12 mouse cellular contexts compared by ENCODE assay signal in the genomic region with DNA sequence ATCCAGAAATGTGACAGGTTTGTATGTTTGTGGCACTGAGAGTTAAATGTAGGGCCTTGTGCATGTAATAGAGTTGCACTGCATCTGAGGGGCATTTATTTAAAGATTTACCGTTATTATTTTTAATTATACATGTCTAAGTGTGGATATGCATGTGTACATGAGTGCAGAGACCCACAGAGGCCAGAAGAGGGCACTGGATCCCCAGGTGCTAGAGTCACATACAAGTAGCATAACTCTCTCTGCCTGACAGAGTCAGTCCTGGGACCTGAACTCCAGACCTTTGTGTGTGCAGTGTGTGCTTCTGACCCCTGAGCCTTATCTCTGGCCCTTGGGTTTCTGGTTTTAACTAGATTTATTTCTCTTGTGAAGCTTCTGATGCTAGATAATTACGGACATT. TPM values are rescaled to one million over a fixed set of nuclear protein-coding genes. Genes with fewer than 3 reads are reported as not detected.
A peak's percentile ranks its signal among the peaks of the same experiment; 100 is the strongest.
DNase-seq lines count a peak whose midpoint lies in the region; ATAC-seq and TF ChIP-seq lines count a peak whose summit lies in the region.
"Had no signal": no experiment of that assay in that cellular context is flagged by ENCODE, and none has a peak within 500 bp of the region (broad histone marks: within the 10 kb centered on the region; RNA-seq: fewer than 3 reads in every experiment).

No protein-coding gene starts in this region.

- no peak overlapping the region for H3K4me3 ChIP-seq in midbrain, postnatal 0 days (ENCODE audit: low read depth, low read length)
- no peak overlapping the region for H3K4me3 ChIP-seq in midbrain, embryonic 14.5 days (replicated peaks; ENCODE audit: low read depth, low read length)
- no peak overlapping the region for H3K4me3 ChIP-seq in MEL (ENCODE audit: control insufficient read depth in 1 of 2, insufficient read depth in 1 of 2, low read depth in 2 of 2, low read length in 2 of 2)
- no peak overlapping the region for H3K4me3 ChIP-seq in hindbrain, embryonic 14.5 days (replicated peaks; ENCODE audit: low read length)
- H3K4me3 ChIP-seq: forebrain, embryonic 10.5 days; limb, embryonic 15.5 days; midbrain, embryonic 13.5 days had no signal

- H3K4me2 ChIP-seq in midbrain, postnatal 0 days (ENCODE audit: low read depth, low read length, poor library complexity, severe bottlenecking) = no peak overlapping the region
- no peak overlapping the region for H3K4me2 ChIP-seq in midbrain, embryonic 14.5 days (ENCODE audit: low read length)
- no peak overlapping the region for H3K4me2 ChIP-seq in hindbrain, embryonic 14.5 days (replicated peaks)
- H3K4me2 ChIP-seq: limb, embryonic 15.5 days; midbrain, embryonic 13.5 days had no signal

- ATAC-seq in midbrain, postnatal 0 days (ENCODE audit: low FRiP score) = no peak
- ATAC-seq in midbrain, embryonic 14.5 days (ENCODE audit: low FRiP score, low TSS enrichment) = no peak
- peak; percentile 87 for ATAC-seq in common myeloid progenitor, adult 5-6 weeks (replicated peaks; ENCODE audit: low read depth, poor library complexity, severe bottlenecking)
- no peak for ATAC-seq in hindbrain, embryonic 14.5 days (ENCODE audit: low FRiP score)
- ATAC-seq: hindbrain, embryonic 16.5 days; midbrain, embryonic 13.5 days had no signal

- no peaks in the 10 kb centered on the region for H3K9me3 ChIP-seq in midbrain, postnatal 0 days (ENCODE audit: low read length)
- H3K9me3 ChIP-seq in midbrain, embryonic 14.5 days (ENCODE audit: control insufficient read depth, low read length) = no peaks in the 10 kb centered on the region
- H3K9me3 ChIP-seq in MEL (replicated peaks; ENCODE audit: insufficient read depth, low read length) = no peaks in the 10 kb centered on the region
- H3K9me3 ChIP-seq in hindbrain, embryonic 14.5 days (ENCODE audit: control insufficient read depth, low read length) = no peaks in the 10 kb centered on the region
- H3K9me3 ChIP-seq: forebrain, embryonic 10.5 days; limb, embryonic 15.5 days; midbrain, embryonic 13.5 days had no signal

- no peak for TF ChIP-seq EP300 in MEL (IDR thresholded peaks at IDR 0.05; ENCODE audit: low read depth in 1 of 2, low read length in 2 of 2)

- no peak overlapping the region for H3K9ac ChIP-seq in midbrain, postnatal 0 days (replicated peaks; ENCODE audit: low read length, poor library complexity, severe bottlenecking)
- no peak overlapping the region for H3K9ac ChIP-seq in midbrain, embryonic 14.5 days (replicated peaks; ENCODE audit: low read length)
- no peak overlapping the region for H3K9ac ChIP-seq in MEL (ENCODE audit: control insufficient read depth, low read depth, low read length, poor library complexity, severe bottlenecking)
- H3K9ac ChIP-seq in hindbrain, embryonic 14.5 days = no peak overlapping the region
- H3K9ac ChIP-seq: limb, embryonic 15.5 days; midbrain, embryonic 13.5 days had no signal

- H3K79me2 ChIP-seq in MEL (ENCODE audit: control insufficient read depth, insufficient read depth, low read length, poor library complexity) = no peaks in the 10 kb centered on the region

- no peak for DNase-seq in midbrain, postnatal 0 days (ENCODE audit: low spot score)
- no peak for DNase-seq in midbrain, embryonic 14.5 days
- DNase-seq in MEL (ENCODE audit: low read depth, low spot score) = peak; percentile 82
- DNase-seq in splenic B cell, adult 2 months (ENCODE audit: low read depth, low spot score) = peak; percentile 60
- no peak for DNase-seq in left cerebral cortex, postnatal 36 days (ENCODE audit: low spot score in 2 of 2)
- no peak for DNase-seq in hindbrain, embryonic 14.5 days (ENCODE audit: low spot score)
- DNase-seq: adrenal gland, adult 8-10 months had no signal

- H3K4me1 ChIP-seq in midbrain, postnatal 0 days (ENCODE audit: insufficient read depth, low read length) = no peaks in the 10 kb centered on the region
- no peaks in the 10 kb centered on the region for H3K4me1 ChIP-seq in midbrain, embryonic 14.5 days (ENCODE audit: control insufficient read depth, insufficient read depth, low read length)
- no peaks in the 10 kb centered on the region; a peak in 1 of 4 replicates for H3K4me1 ChIP-seq in MEL (ENCODE audit: control insufficient read depth in 1 of 2, insufficient read depth in 2 of 2, low read length in 2 of 2)
- no peaks in the 10 kb centered on the region for H3K4me1 ChIP-seq in hindbrain, embryonic 14.5 days (replicated peaks; ENCODE audit: control insufficient read depth, insufficient read depth, low read length)
- H3K4me1 ChIP-seq: forebrain, embryonic 10.5 days; limb, embryonic 15.5 days; midbrain, embryonic 13.5 days had no signal

- H3K27me3 ChIP-seq in midbrain, postnatal 0 days (ENCODE audit: insufficient read depth, low read length) = no peaks in the 10 kb centered on the region
- H3K27me3 ChIP-seq in midbrain, embryonic 14.5 days (ENCODE audit: control insufficient read depth, insufficient read depth, low read length) = no peaks in the 10 kb centered on the region
- H3K27me3 ChIP-seq in MEL (ENCODE audit: control insufficient read depth in 1 of 2, insufficient read depth in 2 of 2, low read length in 2 of 2) = no peaks in the 10 kb centered on the region
- no peaks in the 10 kb centered on the region for H3K27me3 ChIP-seq in splenic B cell, adult 2 months (ENCODE audit: control insufficient read depth, insufficient read depth, low read length, poor library complexity, severe bottlenecking)
- H3K27me3 ChIP-seq in hindbrain, embryonic 14.5 days (ENCODE audit: control insufficient read depth, insufficient read depth, low read length) = no peaks in the 10 kb centered on the region
- H3K27me3 ChIP-seq: limb, embryonic 15.5 days; midbrain, embryonic 13.5 days had no signal

- no peaks in the 10 kb centered on the region for H3K36me3 ChIP-seq in midbrain, postnatal 0 days (ENCODE audit: insufficient read depth, low read length)
- H3K36me3 ChIP-seq in midbrain, embryonic 14.5 days (ENCODE audit: control insufficient read depth, insufficient read depth, low read length) = no peaks in the 10 kb centered on the region
- H3K36me3 ChIP-seq in MEL (ENCODE audit: control insufficient read depth in 1 of 2, insufficient read depth in 2 of 2, low read length in 2 of 2) = peaks cover 0 to 7% of the 10 kb centered on the region in 2 experiments; a peak in 2 of 4 replicates
- peaks cover 2% of the 10 kb centered on the region; the same call in 1 of the 2 replicates for H3K36me3 ChIP-seq in splenic B cell, adult 2 months (ENCODE audit: control insufficient read depth, insufficient read depth, low read length, poor library complexity, severe bottlenecking)
- H3K36me3 ChIP-seq in hindbrain, embryonic 14.5 days (replicated peaks; ENCODE audit: control insufficient read depth, insufficient read depth) = no peaks in the 10 kb centered on the region
- H3K36me3 ChIP-seq: forebrain, embryonic 10.5 days; limb, embryonic 15.5 days; midbrain, embryonic 13.5 days had no signal

- intact Hi-C loops in left cerebral cortex, postnatal 36 days (cut with DNase I) = no loop called here

- H3K27ac ChIP-seq in midbrain, postnatal 0 days (ENCODE audit: low read depth, low read length) = no peak overlapping the region
- no peak overlapping the region for H3K27ac ChIP-seq in midbrain, embryonic 14.5 days (replicated peaks; ENCODE audit: low read depth, low read length)
- H3K27ac ChIP-seq in MEL (ENCODE audit: control insufficient read depth, low read depth, low read length) = no peak overlapping the region
- no peak overlapping the region for H3K27ac ChIP-seq in hindbrain, embryonic 14.5 days
- H3K27ac ChIP-seq: forebrain, embryonic 10.5 days; limb, embryonic 15.5 days; midbrain, embryonic 13.5 days had no signal

- TF ChIP-seq POLR2A in MEL (IDR thresholded peaks at IDR 0.05; ENCODE audit: control insufficient read depth in 1 of 2, insufficient read depth in 1 of 2, low read depth in 1 of 2, low read length in 2 of 2, poor library complexity in 1 of 2) = no peak

- WGBS in midbrain, postnatal 0 days = 73% methylated on average over 2 of the region's 2 CpGs
- 70% methylated on average over 2 of the region's 2 CpGs for WGBS in midbrain, embryonic 14.5 days
- WGBS in hindbrain, embryonic 14.5 days = 72% methylated on average over 2 of the region's 2 CpGs

- TF ChIP-seq RAD21 in MEL (IDR thresholded peaks at IDR 0.05; ENCODE audit: low read depth, low read length) = peak; percentile 78

- peak; percentile 30; the same call in 1 of the 2 replicates for TF ChIP-seq CTCF in midbrain, postnatal 0 days (IDR thresholded peaks at IDR 0.05)
- TF ChIP-seq CTCF in MEL (IDR thresholded peaks at IDR 0.05 in 2 of 3, conservative IDR thresholded peaks at IDR 0.05 in 1 of 3; ENCODE audit: control insufficient read depth in 1 of 3, insufficient read depth in 1 of 3, low read depth in 2 of 3, low read length in 3 of 3, poor library complexity in 1 of 3, severe bottlenecking in 1 of 3) = peak; percentile 75 to 80 (median 80)

RNA-seq across cellular contexts. Expression of a gene that starts 14.8 kb away (rescaled TPM):
- 1.7 and 1.8 TPM in 2 replicates for total RNA-seq in midbrain, postnatal 0 days (2014; rRNA removed)
- polyA plus RNA-seq in midbrain, postnatal 0 days (2015; fragmentation: Nextera tagmentation; extraction: Ambion mirVana) = 0.81 and 0.86 TPM in 2 replicates
- polyA plus RNA-seq in midbrain, embryonic 14.5 days (2014; fragmentation: Nextera tagmentation; extraction: Ambion mirVana) = 0.58 and 2.0 TPM in 2 replicates
- not detected in 2 replicates for total RNA-seq in MEL (2012; rRNA removed)
- polyA plus RNA-seq in MEL (2012; ENCODE audit: insufficient read depth in 1 of 2, insufficient read length in 2 of 2, low read depth in 1 of 2, low replicate concordance in 2 of 2, missing spikeins in 1 of 2) = under 1 TPM in 1 of 2 experiments, not detected in 1; 0.29 TPM
- total RNA-seq in common myeloid progenitor, adult 5-6 weeks (2017) = 9.2 and 10.9 TPM in 2 replicates
- under 1 TPM; 0.16 to 0.17 TPM for total RNA-seq in left cerebral cortex, postnatal 36 days (2021)
- polyA plus RNA-seq in hindbrain, embryonic 14.5 days (2014; fragmentation: Nextera tagmentation; extraction: Ambion mirVana) = 1.5 and 1.9 TPM in 2 replicates

RNA-seq across cellular contexts. Expression of a gene that starts 33.0 kb away (rescaled TPM):
- 41.5 and 58.3 TPM in 2 replicates for total RNA-seq in midbrain, postnatal 0 days (2014; rRNA removed)
- 45.9 and 51.3 TPM in 2 replicates for polyA plus RNA-seq in midbrain, postnatal 0 days (2015; fragmentation: Nextera tagmentation; extraction: Ambion mirVana)
- polyA plus RNA-seq in midbrain, embryonic 14.5 days (2014; fragmentation: Nextera tagmentation; extraction: Ambion mirVana) = 30.9 and 31.3 TPM in 2 replicates
- 19.8 and 23.7 TPM in 2 replicates for total RNA-seq in MEL (2012; rRNA removed)
- polyA plus RNA-seq in MEL (2012; ENCODE audit: insufficient read depth in 1 of 2, insufficient read length in 2 of 2, low read depth in 1 of 2, low replicate concordance in 2 of 2, missing spikeins in 1 of 2) = 10 to 100 TPM in 1 of 2 experiments, not detected in 1; 38.5 TPM
- 25.9 and 47.9 TPM in 2 replicates for total RNA-seq in common myeloid progenitor, adult 5-6 weeks (2017)
- total RNA-seq in left cerebral cortex, postnatal 36 days (2021) = 10 to 100 TPM; 26.8 to 35.9 TPM
- 27.4 and 41.7 TPM in 2 replicates for polyA plus RNA-seq in hindbrain, embryonic 14.5 days (2014; fragmentation: Nextera tagmentation; extraction: Ambion mirVana)

RNA-seq across cellular contexts. Expression of a gene that starts 33.5 kb away (rescaled TPM):
- 13.5 and 17.7 TPM in 2 replicates for total RNA-seq in midbrain, postnatal 0 days (2014; rRNA removed)
- polyA plus RNA-seq in midbrain, postnatal 0 days (2015; fragmentation: Nextera tagmentation; extraction: Ambion mirVana) = 12.3 and 14.0 TPM in 2 replicates
- polyA plus RNA-seq in midbrain, embryonic 14.5 days (2014; fragmentation: Nextera tagmentation; extraction: Ambion mirVana) = 17.8 and 20.6 TPM in 2 replicates
- 29.4 and 31.2 TPM in 2 replicates for total RNA-seq in MEL (2012; rRNA removed)
- 10 to 100 TPM in 1 of 2 experiments, not detected in 1; 21.7 TPM for polyA plus RNA-seq in MEL (2012; ENCODE audit: insufficient read depth in 1 of 2, insufficient read length in 2 of 2, low read depth in 1 of 2, low replicate concordance in 2 of 2, missing spikeins in 1 of 2)
- 35.2 and 46.3 TPM in 2 replicates for total RNA-seq in common myeloid progenitor, adult 5-6 weeks (2017)
- 10 to 100 TPM; 12.7 to 15.0 TPM for total RNA-seq in left cerebral cortex, postnatal 36 days (2021)
- polyA plus RNA-seq in hindbrain, embryonic 14.5 days (2014; fragmentation: Nextera tagmentation; extraction: Ambion mirVana) = 16.0 and 19.4 TPM in 2 replicates

RNA-seq across cellular contexts. Expression of a gene that starts 33.6 kb away (rescaled TPM):
- total RNA-seq in midbrain, postnatal 0 days (2014; rRNA removed) = 136 and 141 TPM in 2 replicates
- 317 and 334 TPM in 2 replicates for polyA plus RNA-seq in midbrain, postnatal 0 days (2015; fragmentation: Nextera tagmentation; extraction: Ambion mirVana)
- 344 and 368 TPM in 2 replicates for polyA plus RNA-seq in midbrain, embryonic 14.5 days (2014; fragmentation: Nextera tagmentation; extraction: Ambion mirVana)
- 234 and 247 TPM in 2 replicates for total RNA-seq in MEL (2012; rRNA removed)
- polyA plus RNA-seq in MEL (2012; ENCODE audit: insufficient read depth in 1 of 2, insufficient read length in 2 of 2, low read depth in 1 of 2, low replicate concordance in 2 of 2, missing spikeins in 1 of 2) = 100 to 1,000 TPM; 199 to 216 TPM
- total RNA-seq in common myeloid progenitor, adult 5-6 weeks (2017) = 290 and 309 TPM in 2 replicates
- total RNA-seq in left cerebral cortex, postnatal 36 days (2021) = 10 to 100 TPM; 77.2 to 87.9 TPM
- polyA plus RNA-seq in hindbrain, embryonic 14.5 days (2014; fragmentation: Nextera tagmentation; extraction: Ambion mirVana) = 314 and 328 TPM in 2 replicates

RNA-seq across cellular contexts. Expression of a gene that starts 46.4 kb away (rescaled TPM):
- total RNA-seq in midbrain, postnatal 0 days (2014; rRNA removed) = 24.8 and 28.6 TPM in 2 replicates
- 30.4 and 32.1 TPM in 2 replicates for polyA plus RNA-seq in midbrain, postnatal 0 days (2015; fragmentation: Nextera tagmentation; extraction: Ambion mirVana)
- polyA plus RNA-seq in midbrain, embryonic 14.5 days (2014; fragmentation: Nextera tagmentation; extraction: Ambion mirVana) = 43.2 and 46.0 TPM in 2 replicates
- total RNA-seq in MEL (2012; rRNA removed) = 63.0 and 67.7 TPM in 2 replicates
- 10 to 100 TPM in 1 of 2 experiments, not detected in 1; 87.1 TPM for polyA plus RNA-seq in MEL (2012; ENCODE audit: insufficient read depth in 1 of 2, insufficient read length in 2 of 2, low read depth in 1 of 2, low replicate concordance in 2 of 2, missing spikeins in 1 of 2)
- total RNA-seq in common myeloid progenitor, adult 5-6 weeks (2017) = 44.8 and 46.2 TPM in 2 replicates
- 10 to 100 TPM; 39.2 to 42.3 TPM for total RNA-seq in left cerebral cortex, postnatal 36 days (2021)
- polyA plus RNA-seq in hindbrain, embryonic 14.5 days (2014; fragmentation: Nextera tagmentation; extraction: Ambion mirVana) = 37.6 and 42.3 TPM in 2 replicates

Comparison
In these comparisons a context has a peak if more than half of its experiments do, and no peak if none do; other contexts are left out.
1. DNase-seq: peak in MEL (single experiment) and splenic B cell, adult 2 months (single experiment); none in midbrain, postnatal 0 days (single experiment), midbrain, embryonic 14.5 days (single experiment), left cerebral cortex, postnatal 36 days (0 of 2) and hindbrain, embryonic 14.5 days (single experiment).